In the genomic region with DNA sequence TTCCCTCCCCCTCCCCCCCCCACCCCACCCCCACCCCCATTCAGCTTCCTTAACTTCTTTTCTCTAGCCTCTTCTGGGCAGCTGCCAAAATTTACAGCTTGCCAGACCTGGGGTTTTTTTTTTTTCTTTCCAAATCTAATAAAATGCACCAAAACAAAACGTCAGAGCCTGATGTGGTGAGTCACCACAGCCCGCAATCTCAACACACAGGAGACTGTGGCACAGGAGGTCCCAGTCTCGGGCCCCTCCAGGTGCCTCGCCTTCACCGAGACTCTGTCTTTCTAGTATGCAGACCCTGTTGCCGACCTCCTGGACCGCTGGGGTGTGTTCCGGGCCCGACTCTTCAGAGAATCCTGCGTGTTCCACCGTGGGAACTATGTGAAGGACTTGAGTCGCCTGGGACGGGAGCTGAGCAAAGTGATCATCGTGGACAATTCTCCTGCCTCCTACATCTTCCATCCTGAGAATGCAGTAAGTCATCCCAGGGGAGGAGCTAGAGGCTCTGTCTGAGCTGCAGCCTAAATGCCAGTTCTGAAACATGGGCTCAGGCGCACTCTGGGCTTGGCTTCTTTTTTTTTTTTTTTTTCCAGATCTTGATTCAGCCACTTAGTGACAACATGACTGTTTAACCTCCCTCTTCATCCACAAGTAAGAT, we compare ENCODE assay signal across 9 mouse cellular contexts. TPM values are rescaled to one million over a fixed set of nuclear protein-coding genes. Genes with fewer than 3 reads are reported as not detected.
DNase-seq lines count a peak whose midpoint lies in the region; ATAC-seq lines count a peak whose summit lies in the region.
"Had no signal": no experiment of that assay in that cellular context is flagged by ENCODE, and none has a peak within 500 bp of the region (broad histone marks: within the 10 kb centered on the region; RNA-seq: fewer than 3 reads in every experiment).

No protein-coding gene starts in this region.

- 0 out of 2 replicates have a peak overlapping the region, but pooled peaks have one; percentile 12 for H3K27ac ChIP-seq in brown adipose tissue, adult 24 weeks (replicated peaks; ENCODE audit: low read depth, low read length)
- peak overlapping the region; percentile 29; the same call in 1 of the 2 replicates for H3K27ac ChIP-seq in limb, embryonic 13.5 days

- peaks cover 70% of the 10 kb centered on the region for H3K36me3 ChIP-seq in limb, embryonic 13.5 days

- DNase-seq in frontal cortex, postnatal 14 days (ENCODE audit: low spot score in 2 of 2) = no peak
- peak; percentile 45 to 71 for DNase-seq in left cerebral cortex, postnatal 25 days (ENCODE audit: low spot score in 2 of 2)
- DNase-seq in left cerebral cortex, adult 11 months (ENCODE audit: low spot score) = no peak
- no peak for DNase-seq in gastrocnemius, adult 8-10 months (ENCODE audit: low spot score in 2 of 2)
- no peak for DNase-seq in thymus, postnatal 0 days (ENCODE audit: low spot score)
- DNase-seq: gastrocnemius, postnatal 10 days had no signal

- H3K4me3 ChIP-seq in brown adipose tissue, adult 24 weeks (ENCODE audit: insufficient read depth, low read depth, low read length) = 0 out of 2 replicates have a peak overlapping the region, but pooled peaks have one; percentile 7
- H3K4me3 ChIP-seq in limb, embryonic 13.5 days = no peak overlapping the region

- peak; percentile 71 for ATAC-seq in frontal cortex, adult (ENCODE audit: low TSS enrichment)
- ATAC-seq in limb, embryonic 13.5 days (ENCODE audit: low FRiP score, low read depth) = no peak

- H3K27me3 ChIP-seq in limb, embryonic 13.5 days = no peaks in the 10 kb centered on the region

- no peak overlapping the region for H3K9ac ChIP-seq in limb, embryonic 13.5 days

- 55% methylated on average over 15 of the region's 15 CpGs for WGBS in limb, embryonic 13.5 days

- intact Hi-C loops in left cerebral cortex, postnatal 25 days (cut with DNase I) = no loop called here

- no peaks in the 10 kb centered on the region for H3K9me3 ChIP-seq in limb, embryonic 13.5 days

- H3K4me1 ChIP-seq in brown adipose tissue, adult 24 weeks (ENCODE audit: control insufficient read depth, insufficient read depth, insufficient read length, low read length) = peaks cover 22% of the 10 kb centered on the region
- peaks cover 73% of the 10 kb centered on the region for H3K4me1 ChIP-seq in limb, embryonic 13.5 days

- H3K4me2 ChIP-seq in limb, embryonic 13.5 days (replicated peaks) = no peak overlapping the region

RNA-seq across cellular contexts. Expression of gene Vill, which starts 15.4 kb away (rescaled TPM):
- total RNA-seq in left cerebral cortex, postnatal 25 days (2021) = 1 to 10 TPM; 3.3 to 6.0 TPM
- 1.8 TPM in 1 of 2 replicates, not detected in the other for polyA plus RNA-seq in brown adipose tissue, adult 24 weeks (2012; ENCODE audit: insufficient read depth, insufficient read length, missing spikeins)
- 31.6 and 35.2 TPM in 2 replicates for polyA plus RNA-seq in limb, embryonic 13.5 days (2015; fragmentation: Nextera tagmentation; extraction: Ambion mirVana)
- total RNA-seq in gastrocnemius, adult 8-10 months (2022) = under 1 TPM; 0.22 to 0.54 (median 0.37) TPM
- 5.9 and 8.0 TPM in 2 replicates for polyA plus RNA-seq in thymus, postnatal 0 days (2015; fragmentation: Nextera tagmentation; extraction: Ambion mirVana)

RNA-seq across cellular contexts. Expression of gene Plcd1, which starts 56.1 kb away (rescaled TPM):
- total RNA-seq in left cerebral cortex, postnatal 25 days (2021) = 10 to 100 TPM in 1 of 2 experiments, 1 to 10 TPM in 1; 9.7 to 10.8 TPM
- polyA plus RNA-seq in brown adipose tissue, adult 24 weeks (2012; ENCODE audit: insufficient read depth, insufficient read length, missing spikeins) = 12.0 and 17.2 TPM in 2 replicates
- polyA plus RNA-seq in limb, embryonic 13.5 days (2015; fragmentation: Nextera tagmentation; extraction: Ambion mirVana) = 33.6 and 35.5 TPM in 2 replicates
- 1 to 10 TPM; 4.2 to 7.8 (median 6.3) TPM for total RNA-seq in gastrocnemius, adult 8-10 months (2022)
- 16.6 and 17.2 TPM in 2 replicates for polyA plus RNA-seq in thymus, postnatal 0 days (2015; fragmentation: Nextera tagmentation; extraction: Ambion mirVana)

Comparison
In these comparisons a context has a peak if more than half of its experiments do, and no peak if none do; other contexts are left out.
1. DNase-seq: peak in left cerebral cortex, postnatal 25 days (2 of 2); none in frontal cortex, postnatal 14 days (0 of 2), left cerebral cortex, adult 11 months (single experiment), gastrocnemius, adult 8-10 months (0 of 2) and thymus, postnatal 0 days (single experiment).